Mouse (Mus musculus): ENCODE measurements around the gene Cyb5r3. TPM values are rescaled to one million over a fixed set of nuclear protein-coding genes. Genes with fewer than 3 reads are reported as not detected.

The Cyb5r3 gene
- polyA plus RNA-seq, 1 experiment from 2014 or later = 155 TPM

GRCm38 (mm10) chr15:83168311-83168710 is 4.1 kb downstream of the Cyb5r3 start:
- Histone ChIP-seq H3K9ac (no peak overlapping the region), H3K4me2 (no peak overlapping the region), H3K4me1 (peaks cover 65% of the 10 kb centered on the region), H3K9me3 (no peaks in the 10 kb centered on the region), H3K27ac (peak overlapping the region; percentile 72), H3K36me3 (0 out of 2 replicates have a peak, but pooled peaks cover under 1% of the 10 kb centered on the region), H3K27me3 (no peaks in the 10 kb centered on the region), H3K4me3 (no peak overlapping the region)
- WGBS = 83% methylated on average over 3 of the region's 3 CpGs
- no peak for ATAC-seq (ENCODE audit: borderline replicate concordance, extremely low read depth, low FRiP score, low TSS enrichment)

- Histone ChIP-seq H3K27ac (peak overlapping the region; percentile 72), H3K36me3 (peaks cover 4% of the 10 kb centered on the region; the same call in 1 of the 2 replicates), H3K9me3 (no peaks in the 10 kb centered on the region), H3K27me3 (no peaks in the 10 kb centered on the region), H3K4me2 (peak overlapping the region; percentile 11; the same call in 1 of the 2 replicates), H3K9ac (0 out of 2 replicates have a peak overlapping the region, but pooled peaks have one; percentile 2), H3K4me3 (no peak overlapping the region), H3K4me1 (peaks cover 63% of the 10 kb centered on the region)
- no peak for ATAC-seq (ENCODE audit: borderline replicate concordance, extremely low read depth, low FRiP score, low TSS enrichment)
- 66% methylated on average over 8 of the region's 8 CpGs for WGBS
Observed at GRCm38 (mm10) chr15:83167550-83168065, 4.8 kb downstream of the Cyb5r3 start.

GRCm38 (mm10) chr15:83167126-83167525 is 5.3 kb downstream of the Cyb5r3 start:
- 46% methylated on average over 5 of the region's 5 CpGs for WGBS
- H3K4me1 ChIP-seq = peaks cover 62% of the 10 kb centered on the region
- H3K9ac ChIP-seq = 0 out of 2 replicates have a peak overlapping the region, but pooled peaks have one; percentile 2
- ATAC-seq (ENCODE audit: borderline replicate concordance, extremely low read depth, low FRiP score, low TSS enrichment) = no peak
- H3K27me3 ChIP-seq = no peaks in the 10 kb centered on the region
- no peak overlapping the region for H3K4me3 ChIP-seq
- peak overlapping the region; percentile 72 for H3K27ac ChIP-seq
- no peaks in the 10 kb centered on the region for H3K9me3 ChIP-seq
- H3K36me3 ChIP-seq = peaks cover 5% of the 10 kb centered on the region
- peak overlapping the region; percentile 11; the same call in 1 of the 2 replicates for H3K4me2 ChIP-seq

GRCm38 (mm10) chr15:83166642-83167041 is 5.8 kb downstream of the Cyb5r3 start:
- Histone ChIP-seq H3K36me3 (peaks cover 9% of the 10 kb centered on the region), H3K4me1 (peaks cover 62% of the 10 kb centered on the region), H3K9ac (peak overlapping the region; percentile 3; the same call in 1 of the 2 replicates), H3K27me3 (no peaks in the 10 kb centered on the region), H3K4me3 (no peak overlapping the region), H3K4me2 (0 out of 2 replicates have a peak overlapping the region, but pooled peaks have one; percentile 11), H3K27ac (peak overlapping the region; percentile 72), H3K9me3 (no peaks in the 10 kb centered on the region)
- 62% methylated on average over 3 of the region's 3 CpGs for WGBS
- ATAC-seq (ENCODE audit: borderline replicate concordance, extremely low read depth, low FRiP score, low TSS enrichment) = no peak

- H3K4me2 ChIP-seq = no peak overlapping the region
- no peak overlapping the region for H3K9ac ChIP-seq
- H3K4me3 ChIP-seq = no peak overlapping the region
- H3K27me3 ChIP-seq = no peaks in the 10 kb centered on the region
- peak overlapping the region; percentile 54; the same call in 1 of the 2 replicates for H3K27ac ChIP-seq
- ATAC-seq (ENCODE audit: borderline replicate concordance, extremely low read depth, low FRiP score, low TSS enrichment) = no peak
- H3K9me3 ChIP-seq = no peaks in the 10 kb centered on the region
- peaks cover 15% of the 10 kb centered on the region for H3K36me3 ChIP-seq
- peaks cover 53% of the 10 kb centered on the region for H3K4me1 ChIP-seq
- WGBS = 74% methylated on average over 13 of the region's 13 CpGs
Observed at GRCm38 (mm10) chr15:83165526-83166315, 6.7 kb downstream of the Cyb5r3 start.

GRCm38 (mm10) chr15:83164971-83165471 is 7.4 kb downstream of the Cyb5r3 start:
- 53% methylated on average over 5 of the region's 5 CpGs for WGBS
- H3K27me3 ChIP-seq = no peaks in the 10 kb centered on the region
- H3K9me3 ChIP-seq = no peaks in the 10 kb centered on the region
- no peak overlapping the region for H3K9ac ChIP-seq
- H3K27ac ChIP-seq = peak overlapping the region; percentile 54
- no peak overlapping the region for H3K4me2 ChIP-seq
- peaks cover 46% of the 10 kb centered on the region for H3K4me1 ChIP-seq
- H3K4me3 ChIP-seq = no peak overlapping the region
- ATAC-seq (ENCODE audit: borderline replicate concordance, extremely low read depth, low FRiP score, low TSS enrichment) = peak; percentile 53
- peaks cover 22% of the 10 kb centered on the region for H3K36me3 ChIP-seq

GRCm38 (mm10) chr15:83162818-83163485 is 9.4 kb downstream of the Cyb5r3 start:
- Histone ChIP-seq H3K4me2 (no peak overlapping the region), H3K9me3 (no peaks in the 10 kb centered on the region), H3K27me3 (no peaks in the 10 kb centered on the region), H3K4me3 (no peak overlapping the region), H3K4me1 (peaks cover 29% of the 10 kb centered on the region), H3K27ac (no peak overlapping the region), H3K36me3 (peaks cover 33% of the 10 kb centered on the region), H3K9ac (no peak overlapping the region)
- no peak for ATAC-seq (ENCODE audit: borderline replicate concordance, extremely low read depth, low FRiP score, low TSS enrichment)
- 81% methylated on average over 11 of the region's 11 CpGs for WGBS

GRCm38 (mm10) chr15:83162001-83162400 is 10.4 kb downstream of the Cyb5r3 start:
- H3K27ac ChIP-seq = no peak overlapping the region
- no peak overlapping the region for H3K4me3 ChIP-seq
- H3K27me3 ChIP-seq = no peaks in the 10 kb centered on the region
- H3K9me3 ChIP-seq = no peaks in the 10 kb centered on the region
- H3K4me1 ChIP-seq = peaks cover 20% of the 10 kb centered on the region
- H3K4me2 ChIP-seq = no peak overlapping the region
- WGBS = 98% methylated on average over 4 of the region's 4 CpGs
- ATAC-seq (ENCODE audit: borderline replicate concordance, extremely low read depth, low FRiP score, low TSS enrichment) = no peak
- peaks cover 41% of the 10 kb centered on the region for H3K36me3 ChIP-seq
- no peak overlapping the region for H3K9ac ChIP-seq

GRCm38 (mm10) chr15:83161062-83161748 is 11.2 kb downstream of the Cyb5r3 start:
- Histone ChIP-seq H3K27ac (no peak overlapping the region), H3K36me3 (peaks cover 44% of the 10 kb centered on the region), H3K4me2 (no peak overlapping the region), H3K4me3 (no peak overlapping the region), H3K27me3 (no peaks in the 10 kb centered on the region), H3K4me1 (peaks cover 13% of the 10 kb centered on the region), H3K9me3 (no peaks in the 10 kb centered on the region), H3K9ac (no peak overlapping the region)
- 63% methylated on average over 10 of the region's 10 CpGs for WGBS
- ATAC-seq (ENCODE audit: borderline replicate concordance, extremely low read depth, low FRiP score, low TSS enrichment) = no peak

GRCm38 (mm10) chr15:83160561-83160960 is 11.8 kb downstream of the Cyb5r3 start:
- H3K4me3 ChIP-seq = no peak overlapping the region
- H3K9ac ChIP-seq = no peak overlapping the region
- H3K4me2 ChIP-seq = no peak overlapping the region
- H3K27ac ChIP-seq = no peak overlapping the region
- H3K4me1 ChIP-seq = peaks cover 7% of the 10 kb centered on the region
- peaks cover 44% of the 10 kb centered on the region for H3K36me3 ChIP-seq
- 94% methylated on average over 4 of the region's 4 CpGs for WGBS
- H3K27me3 ChIP-seq = no peaks in the 10 kb centered on the region
- no peak for ATAC-seq (ENCODE audit: borderline replicate concordance, extremely low read depth, low FRiP score, low TSS enrichment)
- no peaks in the 10 kb centered on the region for H3K9me3 ChIP-seq

- H3K9me3 ChIP-seq = no peaks in the 10 kb centered on the region
- 0 out of 2 replicates have a peak, but pooled peaks cover 1% of the 10 kb centered on the region for H3K4me1 ChIP-seq
- H3K4me2 ChIP-seq = no peak overlapping the region
- H3K27ac ChIP-seq = no peak overlapping the region
- no peak overlapping the region for H3K4me3 ChIP-seq
- H3K27me3 ChIP-seq = no peaks in the 10 kb centered on the region
- no peak overlapping the region for H3K9ac ChIP-seq
- peaks cover 44% of the 10 kb centered on the region for H3K36me3 ChIP-seq
- ATAC-seq (ENCODE audit: borderline replicate concordance, extremely low read depth, low FRiP score, low TSS enrichment) = no peak
- WGBS = 90% methylated on average over 9 of the region's 9 CpGs
Observed at GRCm38 (mm10) chr15:83159823-83160222, 12.6 kb downstream of the Cyb5r3 start.

Measured in lung, embryonic 15.5 days (tissue).